Mouse (Mus musculus): Measurements from ENCODE around the gene Sf3b3.

GRCm38 (mm10) chr8:110797086-110797485, 49.5 kb downstream of the Sf3b3 start:
- TF ChIP-seq CTCF (IDR thresholded peaks at IDR 0.05; ENCODE audit: extremely low read depth, insufficient read length, insufficient replicate concordance, low read depth, low read length) (no peak), POLR2A (IDR thresholded peaks at IDR 0.05; ENCODE audit: low read depth, low read length) (no peak)

Measured in small intestine, adult 2 months (tissue).